Mouse (Mus musculus): ENCODE results near the gene Snx3. TPM values are rescaled to one million over a fixed set of nuclear protein-coding genes. Genes with fewer than 3 reads are reported as not detected.

Gene Snx3
- total RNA-seq, 2 experiments from 2014 or later = 195 to 214 TPM

DNA sequence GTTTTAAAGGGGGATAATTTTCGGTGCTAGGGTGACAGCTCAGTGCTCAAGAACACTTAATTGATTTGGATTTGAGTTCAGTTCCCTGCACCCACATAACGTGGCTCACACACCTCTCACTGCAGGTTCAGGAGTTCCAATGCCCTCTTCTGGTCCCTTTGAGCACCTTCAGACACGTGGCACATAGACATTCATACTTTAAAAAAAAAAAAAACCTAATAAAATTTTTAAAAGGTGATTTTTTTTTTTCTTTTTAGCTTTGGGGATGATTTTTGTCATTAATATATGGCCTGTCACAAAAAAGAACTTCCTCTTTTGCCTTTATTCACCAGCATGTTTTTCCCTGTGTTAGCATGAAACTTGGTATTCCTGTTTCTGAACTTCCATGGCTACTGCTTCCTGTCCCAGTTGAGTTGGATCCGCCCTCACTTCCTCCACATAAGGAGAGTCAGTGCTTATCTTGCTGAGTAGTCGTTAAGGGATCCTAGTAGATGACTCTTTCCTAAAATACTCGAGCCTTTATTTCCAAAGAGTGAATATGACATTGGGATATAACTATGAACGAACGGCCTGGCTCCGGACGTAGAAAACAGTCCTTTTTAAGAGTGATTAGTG lies 2.4 kb downstream of the Snx3 start:
- no peak for DNase-seq (ENCODE audit: low spot score in 2 of 2)

DNA sequence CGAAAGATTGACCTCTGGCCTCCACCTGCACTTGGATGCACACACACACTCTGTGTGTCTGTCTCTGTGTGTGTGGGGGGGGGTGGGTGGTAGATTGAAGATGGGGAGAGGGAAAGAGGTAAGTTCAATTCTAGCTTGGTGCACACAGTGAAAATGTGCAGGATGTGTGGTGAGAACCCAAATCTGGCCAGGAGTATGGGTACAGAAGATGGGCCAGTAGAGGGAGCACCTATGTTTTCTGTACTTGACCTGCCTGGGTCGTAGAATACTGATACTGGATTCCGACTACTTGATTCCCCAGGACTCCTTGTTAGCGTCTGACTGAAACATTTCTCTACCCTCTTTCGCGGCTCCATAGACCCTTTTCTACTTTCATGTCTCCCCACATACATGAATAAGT lies 8.3 kb downstream of the Snx3 start:
- DNase-seq (ENCODE audit: low spot score in 2 of 2) = no peak

DNA sequence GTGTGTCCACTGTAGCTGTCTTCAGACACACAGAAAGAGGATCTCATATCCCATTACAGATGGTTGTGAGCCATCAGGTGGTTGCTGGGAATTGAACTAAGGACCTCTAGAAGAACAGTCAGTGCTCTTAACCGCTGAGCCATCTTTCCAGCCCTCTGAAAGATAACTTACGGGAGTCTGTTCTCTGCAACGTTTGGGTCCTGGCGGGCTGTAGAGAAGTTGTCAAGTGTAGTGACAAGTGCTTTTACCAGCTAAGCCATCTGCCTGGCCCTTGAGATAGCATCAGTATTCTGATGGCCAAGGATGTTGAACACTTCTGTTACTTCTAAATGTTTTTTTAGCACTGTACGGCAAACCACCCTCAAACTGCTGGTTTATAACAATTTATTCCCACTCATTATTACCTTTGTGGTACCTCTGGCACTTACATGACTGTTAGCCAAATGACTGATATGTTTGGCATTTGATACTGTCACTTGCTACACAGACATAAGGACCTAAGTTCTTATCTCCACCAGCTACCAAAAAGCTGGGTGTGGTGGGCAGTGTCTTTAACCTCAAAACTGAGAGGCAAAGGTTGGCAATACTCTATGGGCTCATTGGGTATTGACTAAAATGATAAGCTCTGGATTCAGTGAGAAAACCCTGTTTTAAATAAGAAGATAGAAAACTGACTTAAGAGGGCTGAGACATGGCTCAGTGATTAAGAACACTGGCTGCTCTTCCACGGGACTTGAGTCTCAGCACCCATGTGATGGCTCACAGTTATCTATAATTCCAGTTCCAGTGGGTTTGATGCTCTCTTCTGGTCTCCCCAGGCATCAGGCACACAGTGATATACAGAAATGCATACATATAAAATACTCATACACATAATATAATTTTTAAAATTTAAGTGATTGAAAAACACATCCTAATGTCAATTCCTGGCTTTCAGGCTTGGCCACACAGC lies 9.6 kb downstream of the Snx3 start:
- DNase-seq (ENCODE audit: low spot score in 2 of 2) = no peak

DNA sequence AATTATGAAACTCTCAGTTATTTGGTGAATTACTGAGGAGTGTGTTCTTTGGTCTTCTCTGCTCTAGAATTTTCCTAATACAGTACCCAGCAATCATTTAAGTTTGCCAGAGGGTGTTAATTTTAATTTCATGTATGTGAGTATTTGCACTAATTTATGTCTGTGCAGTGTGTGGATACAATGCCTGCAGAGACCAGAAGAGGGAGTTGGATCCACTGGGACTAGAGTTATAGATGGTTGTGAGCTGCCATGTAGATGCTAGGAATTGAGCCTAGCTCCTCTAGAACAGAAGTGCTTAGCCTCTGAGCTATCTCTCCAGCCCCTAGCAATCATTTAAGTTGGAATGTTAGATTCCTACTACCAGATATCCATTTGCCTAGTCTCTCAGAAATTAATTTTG lies 12.3 kb downstream of the Snx3 start:
- no peak for DNase-seq (ENCODE audit: low spot score in 2 of 2)

DNA sequence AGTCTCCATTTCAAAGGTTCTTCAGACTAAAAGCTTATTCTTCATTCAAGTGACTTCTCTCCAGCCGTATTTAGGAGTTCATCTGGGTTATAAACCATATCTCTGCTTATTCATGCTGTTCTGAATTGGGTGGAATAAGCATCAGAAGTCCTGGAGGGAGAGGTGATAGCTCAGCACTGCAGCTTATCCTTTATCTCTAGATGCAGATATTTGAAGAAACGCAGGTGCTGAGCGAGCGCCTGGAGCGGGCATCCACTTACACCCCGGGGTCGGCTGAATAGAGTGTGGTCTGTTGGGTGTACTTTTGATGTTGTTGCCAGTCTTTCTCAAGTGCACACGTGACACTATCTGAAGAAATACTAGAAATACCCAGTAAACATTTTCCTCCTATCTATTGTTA lies 16.5 kb downstream of the Snx3 start:
- DNase-seq (ENCODE audit: low spot score in 2 of 2) = no peak

DNA sequence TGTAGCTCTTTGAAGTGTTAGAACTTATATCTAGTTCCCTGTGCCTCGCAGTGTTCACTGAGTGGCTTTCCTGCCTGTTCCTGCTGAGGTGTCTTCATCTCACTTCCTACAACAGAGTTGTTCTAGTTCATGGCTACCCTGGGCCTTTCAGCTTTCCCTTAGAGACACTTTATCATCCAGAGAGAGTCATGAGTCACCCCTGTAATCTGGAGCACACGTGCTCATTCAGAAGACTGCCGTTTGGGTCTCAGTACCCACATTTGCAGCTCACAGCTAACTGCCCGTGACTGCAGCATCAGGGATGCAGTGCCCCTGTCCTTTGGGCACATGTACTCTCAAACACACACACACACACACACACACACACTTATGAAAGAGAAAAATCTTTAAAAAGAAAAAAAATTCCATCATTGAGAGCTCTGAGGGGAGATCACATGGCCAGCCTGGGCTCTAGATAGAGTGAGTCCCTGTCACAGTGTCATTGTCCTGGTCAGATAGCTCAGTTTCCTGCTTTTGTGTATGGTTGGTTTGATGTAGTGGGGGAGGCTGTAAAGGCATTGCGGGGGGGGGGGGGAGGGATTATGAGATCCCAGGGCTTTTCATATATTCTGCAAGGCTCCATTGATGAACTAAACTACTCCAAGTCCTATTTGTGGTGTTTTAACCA lies 19.6 kb downstream of the Snx3 start:
- DNase-seq (ENCODE audit: low spot score in 2 of 2) = no peak

DNA sequence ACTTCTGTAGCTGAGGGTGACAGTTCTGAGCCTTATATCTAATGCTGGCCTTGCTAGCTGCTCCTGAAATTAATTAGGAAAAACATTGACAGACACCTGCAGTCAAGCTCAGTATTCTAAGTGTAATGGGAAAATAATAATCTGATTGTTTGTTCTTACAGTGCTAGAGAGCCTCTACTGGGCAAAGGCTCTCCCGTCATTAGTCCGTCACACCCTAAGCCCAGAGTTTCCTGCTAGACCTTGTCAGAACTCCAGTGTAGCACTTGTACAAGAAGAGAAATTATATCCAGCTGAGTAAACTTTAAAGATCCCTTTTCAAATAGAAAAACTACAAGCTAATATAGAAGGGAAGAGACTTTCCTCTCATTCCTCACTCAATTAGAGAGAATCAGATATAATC lies 21.1 kb downstream of the Snx3 start:
- no peak for DNase-seq (ENCODE audit: low spot score in 2 of 2)

DNA sequence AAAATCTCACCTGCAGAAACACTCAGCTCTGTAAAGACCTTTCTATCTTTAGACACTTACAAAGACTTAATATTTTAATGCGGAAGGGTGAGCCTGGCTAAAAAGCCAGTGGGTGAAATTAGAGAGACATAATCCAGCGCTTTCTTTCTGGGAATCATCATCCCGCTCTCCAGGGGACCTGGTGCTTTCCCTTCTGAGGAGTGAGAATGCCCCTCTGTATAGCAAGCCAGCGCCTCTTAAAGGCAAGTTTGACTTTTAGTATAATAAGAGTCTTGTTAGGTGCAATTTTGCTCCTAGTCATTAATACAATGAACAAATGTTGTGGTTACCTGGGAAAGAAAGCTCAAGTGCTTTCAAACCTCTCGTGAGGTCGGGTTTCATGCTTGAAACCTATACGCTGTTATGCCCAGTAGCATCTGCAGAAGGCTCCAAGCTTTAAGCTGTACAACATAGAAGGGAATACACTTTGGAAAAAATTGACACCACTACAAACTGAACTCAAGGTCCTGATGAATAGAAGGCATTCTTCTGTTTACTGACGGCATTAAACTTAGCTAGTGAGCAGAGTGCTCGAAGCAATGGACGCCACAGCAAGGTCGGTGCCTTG lies 21.8 kb downstream of the Snx3 start:
- no peak for DNase-seq (ENCODE audit: low spot score in 2 of 2)

DNA sequence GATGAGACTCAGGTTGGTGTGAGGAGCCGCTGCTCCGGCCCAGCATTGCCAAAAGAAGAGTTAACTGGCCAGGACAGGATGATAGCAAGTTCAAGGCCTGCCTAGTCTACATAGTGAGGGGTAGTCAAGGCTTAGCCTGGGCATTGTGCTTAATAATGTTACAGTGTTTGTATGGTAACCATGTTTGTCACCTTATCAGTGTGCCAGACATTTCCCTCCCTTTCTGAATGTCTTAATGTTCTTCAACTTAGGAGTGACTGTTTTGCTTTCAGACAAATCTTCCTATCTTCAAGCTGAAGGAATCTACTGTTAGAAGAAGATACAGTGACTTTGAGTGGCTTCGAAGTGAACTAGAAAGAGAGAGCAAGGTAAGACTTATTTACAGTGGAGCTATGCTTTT lies 23.9 kb downstream of the Snx3 start:
- DNase-seq (ENCODE audit: low spot score in 2 of 2) = no peak

DNA sequence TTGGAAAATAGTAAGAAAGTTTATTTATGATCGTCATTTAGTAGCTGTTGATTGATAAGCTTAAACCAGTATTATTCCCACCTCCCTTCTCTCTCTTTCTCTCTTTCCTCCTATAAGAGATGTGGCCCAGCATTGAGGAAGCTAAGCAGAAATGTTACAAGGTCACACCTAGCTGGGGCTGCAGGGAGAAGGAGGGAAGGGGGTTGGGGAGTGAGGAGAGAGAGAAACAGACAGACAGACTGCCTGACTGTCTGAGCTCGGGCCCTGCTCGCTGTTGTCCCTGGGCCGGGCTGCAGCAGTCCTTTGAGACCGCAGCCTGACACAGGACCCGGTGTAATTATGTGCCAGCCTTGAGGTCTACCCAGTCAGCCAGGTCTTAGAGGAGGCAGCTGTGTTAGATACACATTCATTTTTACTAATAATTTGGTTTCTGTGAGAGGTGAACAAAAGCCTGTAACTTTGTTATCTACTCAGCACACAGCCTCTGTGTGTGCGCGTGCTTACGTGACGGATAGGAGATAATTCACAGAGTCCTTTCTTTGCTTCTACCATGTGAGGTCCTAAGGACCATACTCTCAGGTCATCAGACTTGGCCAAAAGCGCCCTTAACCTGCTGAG lies 32.1 kb downstream of the Snx3 start:
- DNase-seq (ENCODE audit: low spot score in 2 of 2) = no peak

DNA sequence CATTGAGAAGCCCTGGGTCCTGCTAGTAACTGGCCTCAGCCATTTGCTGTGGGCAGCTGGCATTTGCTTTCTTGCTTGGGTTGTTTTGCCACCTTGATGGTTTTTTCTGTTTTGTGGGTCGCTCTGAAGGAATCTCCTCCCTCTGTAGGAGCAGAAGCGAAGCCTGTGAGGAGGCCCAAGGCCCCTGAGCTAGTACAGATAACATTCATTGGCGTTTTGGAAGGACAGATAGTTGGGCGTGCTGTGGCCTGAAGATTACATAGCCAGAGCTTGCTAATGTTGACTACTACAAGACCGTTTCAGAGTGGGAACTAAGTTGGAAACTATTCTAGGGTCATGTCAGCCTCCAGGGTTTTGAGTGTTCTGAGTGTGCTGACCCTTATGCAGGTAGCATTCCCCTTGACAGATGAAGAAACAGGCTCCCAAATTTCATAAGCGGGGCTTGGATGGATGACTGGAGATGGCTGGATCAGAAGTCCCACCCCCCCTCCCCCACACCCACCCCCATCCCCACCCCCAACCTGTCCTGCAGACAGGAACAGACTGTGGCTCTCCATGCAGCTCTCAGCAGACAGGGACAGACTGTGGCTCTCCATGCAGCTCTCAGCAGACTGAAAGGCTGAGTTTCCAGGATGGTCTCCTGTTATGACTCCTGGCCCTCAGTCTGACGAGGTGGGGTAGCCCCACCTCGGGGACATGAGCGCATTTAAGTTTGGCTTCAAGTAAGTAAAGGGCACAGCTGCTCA lies 35.9 kb downstream of the Snx3 start:
- no peak for DNase-seq (ENCODE audit: low spot score in 2 of 2)

DNA sequence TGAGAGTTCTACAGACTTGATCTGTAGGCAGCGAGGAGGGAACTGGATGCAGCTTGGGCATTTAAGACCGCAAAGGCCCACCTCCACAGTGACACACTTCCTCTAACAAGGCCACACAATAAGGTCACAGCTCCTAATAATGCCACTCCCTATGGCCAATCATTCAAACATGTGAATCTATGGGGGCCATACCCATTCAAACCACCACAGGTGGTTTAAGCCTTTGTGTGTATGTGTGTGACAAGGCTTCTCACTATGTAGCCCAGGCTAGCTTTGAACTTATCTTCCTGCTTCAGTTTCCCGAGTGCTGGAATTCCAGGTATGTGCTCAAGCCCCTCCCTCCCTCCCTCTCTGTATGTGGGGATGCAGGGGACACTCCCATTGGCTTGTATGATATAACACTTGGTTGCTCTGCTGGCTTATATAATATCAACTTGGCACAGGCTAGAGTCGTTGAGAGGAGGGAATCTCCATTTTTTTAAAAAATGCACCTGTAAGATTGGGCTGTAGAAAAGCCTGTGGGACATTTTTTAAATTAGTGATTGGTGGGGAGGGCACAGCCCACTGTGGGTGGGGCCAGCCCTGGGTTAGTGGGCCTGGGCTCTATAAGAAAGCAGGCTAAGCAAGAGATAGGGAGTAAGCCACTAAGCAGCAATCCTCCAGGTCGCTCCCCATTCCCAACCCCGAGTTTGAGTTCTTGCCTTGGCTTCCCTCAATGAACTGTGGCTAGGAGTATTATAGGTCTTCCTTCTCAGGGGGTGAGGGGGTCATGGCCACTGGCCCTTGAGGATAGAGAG lies 44.1 kb downstream of the Snx3 start:
- DNase-seq (ENCODE audit: low spot score in 2 of 2) = no peak

DNA sequence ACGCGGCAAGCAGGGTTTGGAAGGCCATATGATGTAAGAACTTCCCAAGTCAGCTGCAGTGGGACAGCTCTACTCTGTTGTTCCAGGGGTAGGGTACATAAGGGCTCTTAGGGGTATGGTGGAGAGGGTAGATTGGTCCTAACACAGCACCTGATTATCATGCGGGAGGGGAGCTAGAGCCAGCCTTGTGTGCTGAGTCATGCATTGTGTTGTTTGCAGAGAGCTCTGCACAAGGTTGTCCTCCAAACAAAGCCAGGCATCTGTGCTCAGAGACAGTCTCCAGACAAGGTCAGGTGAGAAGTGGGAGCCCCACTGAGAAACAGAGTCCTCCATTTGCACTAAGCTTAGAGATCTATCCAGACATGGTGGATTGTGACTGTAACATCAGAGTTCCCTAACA lies 44.7 kb downstream of the Snx3 start:
- no peak for DNase-seq (ENCODE audit: low spot score in 2 of 2)

DNA sequence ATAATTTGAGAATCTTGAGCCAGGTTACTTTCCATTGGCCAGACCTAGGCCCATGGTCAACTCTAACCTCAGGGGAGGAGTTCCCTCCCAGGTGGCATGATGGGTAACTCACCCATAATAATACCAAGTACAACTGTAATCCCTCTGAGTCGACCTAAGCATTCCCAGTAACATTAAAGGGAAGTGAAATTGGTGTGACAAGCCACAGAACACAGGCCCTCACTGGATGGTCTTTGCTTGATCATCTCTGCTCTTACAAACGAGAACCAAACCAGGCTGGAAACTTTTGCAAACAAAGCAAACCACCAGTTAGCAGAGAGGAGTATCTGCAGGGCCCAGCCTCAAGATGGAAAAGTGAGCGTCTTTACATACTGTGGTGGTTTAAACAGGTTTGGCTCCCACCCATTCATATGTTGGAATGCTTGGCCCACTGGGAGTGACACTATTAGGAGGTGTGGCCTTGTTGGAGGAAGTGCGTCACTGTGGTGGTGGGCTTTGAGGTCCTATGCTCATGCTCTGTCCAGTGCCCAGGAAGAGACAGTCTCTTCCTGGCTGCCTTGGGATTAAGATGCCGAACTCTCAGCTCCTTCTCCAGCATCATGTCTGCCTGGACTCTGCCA lies 57.9 kb downstream of the Snx3 start:
- no peak for DNase-seq (ENCODE audit: low spot score in 2 of 2)

DNA sequence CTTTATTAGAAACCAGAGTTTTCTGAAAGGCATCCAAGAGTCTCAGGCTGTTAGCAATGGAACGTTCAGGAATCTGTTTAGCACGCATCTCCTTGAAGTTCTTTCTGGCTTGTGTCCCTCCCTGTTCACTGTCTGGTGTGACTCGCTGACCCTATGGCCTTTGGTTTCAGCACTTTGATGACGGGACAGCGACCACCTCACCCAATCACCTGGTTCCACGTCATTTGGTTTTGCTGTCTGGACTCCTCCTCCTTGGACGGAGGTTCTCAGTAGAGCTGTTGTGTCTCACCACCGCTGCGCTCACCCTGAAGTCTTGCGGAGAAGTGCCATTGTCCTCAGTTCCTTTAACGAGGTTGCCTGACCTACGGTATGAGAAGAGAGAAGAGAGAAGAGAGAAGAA lies 60.4 kb downstream of the Snx3 start:
- DNase-seq (ENCODE audit: low spot score in 2 of 2) = no peak

DNA sequence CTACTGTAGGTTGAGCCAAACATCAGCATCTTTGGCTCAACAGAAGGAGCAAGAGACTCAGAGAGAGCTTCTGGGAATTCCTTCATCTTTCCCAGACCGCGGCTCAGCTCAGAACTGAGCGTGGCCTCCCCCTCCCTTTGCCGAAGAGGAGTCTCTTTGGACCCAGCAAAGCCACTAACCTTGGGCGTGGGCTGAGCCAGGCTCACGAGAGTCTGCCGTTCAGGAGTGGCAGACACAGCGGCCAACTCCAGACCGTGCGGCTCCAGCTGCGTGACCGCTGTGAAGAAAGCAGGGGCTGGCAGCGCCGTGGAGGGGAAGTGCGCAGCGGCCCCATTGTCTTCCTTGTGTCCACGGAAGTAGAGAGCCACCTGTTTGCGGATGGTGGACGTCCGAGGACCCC lies 70.7 kb downstream of the Snx3 start:
- no peak for DNase-seq (ENCODE audit: low spot score in 2 of 2)

DNA sequence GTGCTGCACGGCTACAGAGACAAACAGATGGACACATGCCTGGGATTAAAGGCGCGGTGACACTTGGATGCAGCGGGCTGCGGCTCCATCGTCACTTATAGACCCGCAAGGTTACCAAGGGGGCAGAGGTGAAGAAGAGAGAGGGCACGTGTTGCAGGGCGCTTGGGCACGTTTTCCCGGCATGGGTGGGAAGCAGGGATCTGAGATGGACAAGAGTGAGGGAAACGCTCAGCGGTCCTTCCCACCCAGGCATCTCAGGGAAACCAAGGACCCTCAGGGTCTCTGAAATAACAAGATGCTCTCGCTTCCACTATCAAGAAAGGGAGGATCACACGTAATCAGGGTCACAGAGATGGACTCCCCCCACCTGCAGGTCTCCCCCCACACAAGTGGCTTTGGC lies 71.1 kb downstream of the Snx3 start:
- no peak for DNase-seq (ENCODE audit: low spot score in 2 of 2)

DNA sequence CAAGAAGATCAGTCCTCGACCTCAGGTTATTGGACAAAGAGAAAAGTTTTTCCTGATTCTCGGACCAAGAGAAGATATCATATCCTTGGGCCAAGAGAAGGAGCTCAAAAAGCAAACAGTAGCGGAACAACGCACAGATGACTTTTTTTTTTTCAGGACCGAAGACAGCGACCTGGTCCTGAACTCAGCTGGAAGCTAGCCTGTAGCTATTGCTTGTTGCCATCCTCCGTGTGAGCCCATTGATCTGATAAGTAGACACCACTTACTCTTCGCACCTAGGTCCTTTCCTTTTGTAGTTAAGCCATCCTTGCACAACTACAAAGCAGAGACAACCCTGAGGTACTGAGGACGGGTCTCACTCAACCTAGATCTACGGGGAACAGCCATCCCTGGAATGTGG lies 72.8 kb downstream of the Snx3 start:
- no peak for DNase-seq (ENCODE audit: low spot score in 2 of 2)

DNA sequence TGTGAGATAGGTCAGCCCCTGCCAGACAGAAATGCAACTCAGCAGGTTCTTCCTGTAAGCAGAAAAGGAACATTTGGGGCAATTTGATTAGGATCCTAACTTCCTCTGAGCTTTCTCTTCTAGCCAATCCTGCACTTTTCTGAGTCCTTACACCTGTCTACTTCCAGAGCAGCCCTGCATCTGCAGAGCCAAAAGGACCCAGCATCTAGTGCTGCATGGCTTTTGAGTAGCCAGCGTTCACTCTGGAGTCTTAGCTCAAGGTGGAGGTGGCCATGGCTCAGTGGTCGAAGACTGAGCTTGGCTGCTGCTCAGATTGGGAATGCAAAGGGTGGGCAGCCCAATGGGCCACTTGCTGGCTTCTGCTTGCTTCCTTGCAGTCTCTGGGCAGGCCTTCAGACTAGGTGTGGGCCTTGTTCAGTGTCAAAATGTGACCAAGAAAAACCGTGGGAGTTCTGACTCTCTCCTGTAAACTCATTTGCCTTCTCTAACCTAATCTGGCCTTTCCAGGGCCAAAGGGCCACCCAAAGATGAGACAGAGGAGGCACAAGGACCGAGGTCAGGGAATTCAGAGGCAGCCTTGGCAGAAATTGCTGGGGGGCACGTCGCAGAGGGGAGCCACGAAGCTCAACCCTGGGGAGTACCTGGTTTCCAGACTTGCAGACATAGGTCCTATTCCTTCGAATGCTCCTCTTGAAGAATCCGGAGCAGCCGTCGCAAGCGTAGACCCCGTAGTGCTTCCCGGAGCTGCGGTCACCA lies 75.9 kb downstream of the Snx3 start:
- DNase-seq (ENCODE audit: low spot score in 2 of 2) = no peak
